Mouse (Mus musculus) testis, adult 2 months (tissue): ENCODE data around the gene Ap1m1.

Experiments
- CTCF ChIP-seq: fragments of 200-500 bp; IDR thresholded peaks from 2 replicates; pipeline ENCODE4 v1.5.1; 2012; ENCODE audit warnings: low read depth, mild to moderate bottlenecking, inconsistent platforms, low read length, moderate library complexity; ENCODE audit not compliant: control insufficient read depth, insufficient read depth, insufficient replicate concordance
- POLR2A ChIP-seq: fragments of 200-500 bp; IDR thresholded peaks from 2 replicates; pipeline ENCODE4 v1.6.1; 2012; ENCODE audit warnings: low read depth, mild to moderate bottlenecking, inconsistent platforms, low read length, moderate library complexity; ENCODE audit not compliant: control insufficient read depth

DNA sequence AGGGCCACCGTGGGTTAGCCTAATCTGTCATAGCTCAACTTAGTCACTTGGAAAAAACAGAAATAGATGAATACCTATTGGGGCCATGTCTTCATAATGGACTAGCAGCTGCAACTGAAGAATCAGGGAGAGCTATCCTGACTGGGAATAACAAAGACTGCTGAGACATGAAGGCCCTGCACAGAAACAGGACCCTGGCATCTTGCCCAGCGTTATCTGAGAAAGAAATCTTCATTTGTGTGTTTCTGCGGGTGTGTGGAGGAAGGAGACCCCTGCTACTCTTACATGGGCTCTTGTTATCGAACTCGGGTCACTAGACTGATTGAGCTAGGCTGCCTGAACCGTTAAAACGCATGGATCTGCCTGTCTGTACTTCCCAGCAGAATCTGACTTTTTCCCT, 1.1 kb downstream of the Ap1m1 start:
- TF ChIP-seq CTCF = no peak
- no peak for TF ChIP-seq POLR2A
